Mouse (Mus musculus) embryonic stem cell, embryonic (primary cell): Measurements from ENCODE around the gene Zfp148.

Experiments used
- CTCF ChIA-PET, 4 experiments: fragments of 300-600 bp in 2 of 4; fragments of 350-600 bp in 2 of 4; sonication (Branson Sonifier 250); formaldehyde crosslinking; loops; one replicate each; lab custom pipeline; 2022; ENCODE audit warnings: inconsistent platforms in 2 of 4; lab: Charles Lee
- POLR2A ChIA-PET, 4 experiments: fragments of 300-600 bp in 2 of 4; fragments of 350-600 bp in 2 of 4; sonication (Branson Sonifier 250); formaldehyde crosslinking; loops; one replicate each; lab custom pipeline; 2022; ENCODE audit warnings: antibody characterized with exemption in 4 of 4, inconsistent platforms in 1 of 4; lab: Charles Lee

Zfp148 gene

GRCm38 (mm10) chr16:33372611-33373010 is 8.0 kb upstream of the Zfp148 start:
- ChIA-PET CTCF (no interaction called here), POLR2A (interaction anchor here in 2 of 4 experiments (1.0 to 1.6 kb wide), 4 partner anchors 8 to 15 kb away, joined by 3 read pairs; partner anchors contain the start of gene Zfp148 (in 1 of the 2))

- ChIA-PET CTCF (no interaction called here), POLR2A (interaction anchor here in 3 of 4 experiments (0.8 to 1.6 kb wide), 5 partner anchors 11 to 1250 kb away, joined by 3 to 5 read pairs (median 3); no protein-coding TSS in a partner anchor)
Measured at GRCm38 (mm10) chr16:33373326-33373725, 7.3 kb upstream of the Zfp148 start.

- ChIA-PET POLR2A (interaction anchor here in 2 of 4 experiments (1.6 to 2.2 kb wide), 4 partner anchors 11 to 39 kb away, joined by 6 to 7 read pairs (median 6); no protein-coding TSS in a partner anchor), CTCF (interaction anchor here in 1 of 4 experiments (1.1 kb wide), 1 partner anchor 39 kb away, joined by 3 read pairs; no protein-coding TSS in a partner anchor)
Measured at GRCm38 (mm10) chr16:33376266-33376665, 4.4 kb upstream of the Zfp148 start.

- ChIA-PET CTCF (interaction anchor here in 3 of 4 experiments (0.6 to 0.9 kb wide), 4 partner anchors 9 to 309 kb away, joined by 3 to 6 read pairs (median 4); no protein-coding TSS in a partner anchor), POLR2A (interaction anchor here (0.6 to 2.1 kb wide), 24 partner anchors 8 to 1051 kb away, joined by 3 to 11 read pairs (median 4); partner anchors contain the start of genes Iqcg (in 1 of the 4) and Rpl35a (in 1 of the 4))
Measured at GRCm38 (mm10) chr16:33379219-33379943, 1.3 kb upstream of the Zfp148 start.

- CTCF ChIA-PET: no interaction called here
- POLR2A ChIA-PET: interaction anchor here in 3 of 4 experiments (0.6 to 1.5 kb wide), 11 partner anchors 9 to 382 kb away, joined by 3 to 5 read pairs (median 3); partner anchors contain the start of gene Snx4 (in 1 of the 3)
Measured at GRCm38 (mm10) chr16:33380882-33381613, 412 bp downstream of the Zfp148 start.

GRCm38 (mm10) chr16:33381614-33382245 is 1.1 kb downstream of the Zfp148 start:
- POLR2A ChIA-PET: interaction anchor here in 2 of 4 experiments (1.5 to 2.8 kb wide), 2 partner anchors 27 to 55 kb away, joined by 3 to 8 read pairs; no protein-coding TSS in a partner anchor
- CTCF ChIA-PET: no interaction called here

- POLR2A ChIA-PET: interaction anchor here in 2 of 4 experiments (1.1 to 2.8 kb wide), 3 partner anchors 15 to 56 kb away, joined by 3 to 8 read pairs (median 3); no protein-coding TSS in a partner anchor
- CTCF ChIA-PET: no interaction called here
Measured at GRCm38 (mm10) chr16:33382341-33382740, 1.7 kb downstream of the Zfp148 start.

- ChIA-PET POLR2A (interaction anchor here (0.6 to 2.8 kb wide), 24 partner anchors 9 to 510 kb away, joined by 3 to 8 read pairs (median 4); no protein-coding TSS in a partner anchor), CTCF (interaction anchor here (0.6 to 1.0 kb wide), 6 partner anchors 37 to 437 kb away, joined by 3 to 6 read pairs (median 4); no protein-coding TSS in a partner anchor)
Measured at GRCm38 (mm10) chr16:33383584-33383983, 2.9 kb downstream of the Zfp148 start.

- ChIA-PET CTCF (interaction anchor here (0.6 to 1.0 kb wide), 5 partner anchors 47 to 436 kb away, joined by 3 to 6 read pairs (median 4); no protein-coding TSS in a partner anchor), POLR2A (interaction anchor here (0.6 to 2.8 kb wide), 27 partner anchors 9 to 676 kb away, joined by 3 to 8 read pairs (median 4); no protein-coding TSS in a partner anchor)
Measured at GRCm38 (mm10) chr16:33384057-33384456, 3.4 kb downstream of the Zfp148 start.

GRCm38 (mm10) chr16:33387013-33387412 is 6.4 kb downstream of the Zfp148 start:
- POLR2A ChIA-PET: interaction anchor here (0.6 to 2.0 kb wide), 20 partner anchors 9 to 374 kb away, joined by 3 to 21 read pairs (median 3); no protein-coding TSS in a partner anchor
- CTCF ChIA-PET: interaction anchor here in 3 of 4 experiments (0.6 to 0.7 kb wide), 3 partner anchors 94 to 587 kb away, joined by 3 to 5 read pairs (median 3); no protein-coding TSS in a partner anchor

- ChIA-PET CTCF (interaction anchor here (0.6 to 1.2 kb wide), 11 partner anchors 8 to 588 kb away, joined by 3 to 8 read pairs (median 3); no protein-coding TSS in a partner anchor), POLR2A (interaction anchor here (0.6 to 2.0 kb wide), 22 partner anchors 8 to 330 kb away, joined by 3 to 21 read pairs (median 3); no protein-coding TSS in a partner anchor)
Measured at GRCm38 (mm10) chr16:33387420-33387819, 6.8 kb downstream of the Zfp148 start.

GRCm38 (mm10) chr16:33399913-33400782 is 19.5 kb downstream of the Zfp148 start:
- ChIA-PET POLR2A (interaction anchor here in 3 of 4 experiments (0.5 to 4.2 kb wide), 18 partner anchors 8 to 344 kb away, joined by 3 to 21 read pairs (median 4); partner anchors contain the start of gene Iqcg (in 1 of the 3)), CTCF (interaction anchor here in 2 of 4 experiments (0.6 kb wide), 2 partner anchors 73 to 364 kb away, joined by 3 to 5 read pairs; no protein-coding TSS in a partner anchor)

GRCm38 (mm10) chr16:33400943-33401342 is 20.3 kb downstream of the Zfp148 start:
- CTCF ChIA-PET: no interaction called here
- POLR2A ChIA-PET: interaction anchor here in 2 of 4 experiments (0.8 to 4.2 kb wide), 7 partner anchors 8 to 48 kb away, joined by 3 to 21 read pairs (median 5); no protein-coding TSS in a partner anchor

- POLR2A ChIA-PET: interaction anchor here in 2 of 4 experiments (0.6 to 4.2 kb wide), 4 partner anchors 17 to 382 kb away, joined by 3 to 21 read pairs (median 4); partner anchors contain the start of gene Zfp148 (in 1 of the 2)
- CTCF ChIA-PET: no interaction called here
Measured at GRCm38 (mm10) chr16:33403258-33403657, 22.6 kb downstream of the Zfp148 start.

GRCm38 (mm10) chr16:33404055-33404454 is 23.4 kb downstream of the Zfp148 start:
- CTCF ChIA-PET: no interaction called here

GRCm38 (mm10) chr16:33405487-33405886 is 24.9 kb downstream of the Zfp148 start:
- ChIA-PET POLR2A (interaction anchor here in 1 of 4 experiments (1.0 to 2.4 kb wide), 6 partner anchors 10 to 62 kb away, joined by 3 to 10 read pairs (median 4); no protein-coding TSS in a partner anchor), CTCF (no interaction called here)

More at GRCm38 (mm10) chr16:33404055-33404454, 23.4 kb downstream of the Zfp148 start:
- POLR2A ChIA-PET: interaction anchor here in 1 of 4 experiments (1.4 to 2.4 kb wide), 3 partner anchors 11 to 24 kb away, joined by 3 to 10 read pairs (median 5); partner anchors contain the start of gene Zfp148
